15 mouse cellular contexts compared by ENCODE assay signal in genomic region chr6:37951306-37951705, GRCm38 (mm10).
"Had no signal": no experiment of that assay in that cellular context is flagged by ENCODE, and none has a peak within 500 bp of the region (broad histone marks: within the 10 kb centered on the region; RNA-seq: fewer than 3 reads in every experiment).

No protein-coding gene starts in this region.

- H3K4me3 ChIP-seq: lung, embryonic 15.5 days; megakaryocyte, embryonic 14.5 days; midbrain, embryonic 13.5 days; midbrain, embryonic 15.5 days; neural tube, embryonic 12.5 days; stomach, embryonic 15.5 days had no signal

- H3K9ac ChIP-seq: lung, embryonic 15.5 days; midbrain, embryonic 13.5 days; midbrain, embryonic 15.5 days; neural tube, embryonic 12.5 days; stomach, embryonic 15.5 days had no signal

- H3K9me3 ChIP-seq: lung, embryonic 15.5 days; megakaryocyte, embryonic 14.5 days; midbrain, embryonic 13.5 days; midbrain, embryonic 15.5 days; neural tube, embryonic 12.5 days; stomach, embryonic 15.5 days had no signal

- H3K27ac ChIP-seq: lung, embryonic 15.5 days; macrophage; midbrain, embryonic 13.5 days; midbrain, embryonic 15.5 days; neural tube, embryonic 12.5 days; stomach, embryonic 15.5 days; stomach, postnatal 0 days had no signal

- DNase-seq: lung, adult 2 months; lung, postnatal 14 days; lung, postnatal 36 days; right cerebral cortex, postnatal 14 days; thymus, adult 2 months; thymus, postnatal 25 days; thymus, postnatal 4 days had no signal

- H3K4me1 ChIP-seq: lung, embryonic 15.5 days; midbrain, embryonic 13.5 days; midbrain, embryonic 15.5 days; neural tube, embryonic 12.5 days; stomach, embryonic 15.5 days had no signal
